Mouse (Mus musculus) erythroblast, embryonic 14.5 days (primary cell): ENCODE results near the gene Clec1b.

ENCODE experiments used
- GATA1 ChIP-seq: IDR thresholded peaks from 2 replicates; pipeline ENCODE4 v1.6.1; 2012; ENCODE audit warnings: low read length, inconsistent platforms, mixed read lengths
- TAL1 ChIP-seq: IDR thresholded peaks from 3 replicates; pipeline ENCODE4 v1.6.1; 2012; ENCODE audit warnings: low read length, inconsistent platforms, mixed read lengths

DNA sequence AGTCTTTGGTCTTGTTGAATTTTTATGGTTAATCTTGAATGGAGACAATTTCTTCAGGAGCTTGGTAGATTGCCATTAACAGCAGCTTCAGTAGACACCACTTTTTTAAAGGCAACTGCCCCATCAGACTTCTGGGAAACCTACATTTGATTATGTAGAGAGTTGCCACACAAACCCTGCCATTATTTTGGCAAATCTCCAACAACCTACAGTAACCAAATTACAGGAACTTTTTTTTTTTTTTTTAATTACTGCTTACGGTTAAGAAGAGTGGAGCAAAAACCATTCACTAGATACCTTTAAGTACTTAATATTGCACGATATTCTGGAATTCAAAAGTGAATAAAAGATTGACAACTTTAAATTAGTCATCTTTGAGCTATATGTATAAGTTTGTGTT lies 37.6 kb upstream of the Clec1b start:
- TF ChIP-seq GATA1 (no peak), TAL1 (no peak)
